In the genomic region with DNA sequence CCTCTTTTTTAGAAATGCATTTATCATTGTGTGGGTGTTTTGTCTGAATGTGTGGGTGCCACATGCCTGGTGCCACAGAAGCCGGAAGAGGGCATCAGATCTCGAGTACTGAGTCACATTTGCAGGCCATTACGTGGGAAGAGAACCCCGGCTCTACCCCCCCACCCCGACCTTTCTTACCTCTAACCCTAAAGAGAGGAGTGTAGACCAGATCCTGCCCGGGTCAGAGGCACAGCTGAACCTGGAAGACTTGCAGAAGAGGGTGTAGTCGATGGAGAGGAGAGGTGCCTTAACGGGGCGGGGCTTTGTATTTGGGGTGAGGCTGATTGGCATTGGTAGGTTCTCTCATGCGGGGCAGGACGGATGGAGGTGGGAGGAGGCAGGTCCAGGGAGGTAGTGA, we compare ENCODE assay signal across 15 mouse cellular contexts. TPM values are rescaled to one million over a fixed set of nuclear protein-coding genes. Genes with fewer than 3 reads are reported as not detected.
DNase-seq lines count a peak whose midpoint lies in the region; ATAC-seq and TF ChIP-seq lines count a peak whose summit lies in the region.
"Had no signal": no experiment of that assay in that cellular context is flagged by ENCODE, and none has a peak within 500 bp of the region (broad histone marks: within the 10 kb centered on the region; RNA-seq: fewer than 3 reads in every experiment).

No protein-coding gene starts in this region.

- no peak overlapping the region for H3K9ac ChIP-seq in heart, embryonic 15.5 days
- H3K9ac ChIP-seq in intestine, embryonic 15.5 days, result no peak overlapping the region

- no peak for DNase-seq in heart, adult 9 months (ENCODE audit: low spot score in 2 of 2)
- peak; percentile 7 for DNase-seq in lung, postnatal 10 days
- DNase-seq in lung, adult 2 months, result no peak
- no peak for DNase-seq in left cerebral cortex, adult 2 months (ENCODE audit: extremely low spot score in 1 of 2, low spot score in 2 of 2)
- DNase-seq in adipocyte (ENCODE audit: low spot score), result no peak
- DNase-seq: right cerebral cortex, postnatal 4 days had no signal

- 47% methylated on average over 11 of the region's 11 CpGs for WGBS in heart, embryonic 15.5 days
- 51% methylated on average over 11 of the region's 11 CpGs for WGBS in lung, adult 2 months
- 48% methylated on average over 11 of the region's 11 CpGs for WGBS in intestine, embryonic 15.5 days

- H3K27ac ChIP-seq in heart, embryonic 15.5 days, result no peak overlapping the region
- H3K27ac ChIP-seq in intestine, embryonic 15.5 days, result no peak overlapping the region
- H3K27ac ChIP-seq in left cerebral cortex, adult 2 months, result no peak overlapping the region
- H3K27ac ChIP-seq: heart, embryonic 13.5 days; hindbrain, embryonic 13.5 days had no signal

- H3K36me3 ChIP-seq in heart, embryonic 15.5 days, result no peaks in the 10 kb centered on the region
- H3K36me3 ChIP-seq in intestine, embryonic 15.5 days, result no peaks in the 10 kb centered on the region
- H3K36me3 ChIP-seq: heart, embryonic 13.5 days; hindbrain, embryonic 13.5 days; midbrain, embryonic 10.5 days had no signal

- ATAC-seq in heart, embryonic 15.5 days (replicated peaks; ENCODE audit: insufficient number of reproducible peaks, insufficient read depth, low FRiP score, low read depth), result no peak
- ATAC-seq in CD4-positive, CD25-positive, alpha-beta regulatory T cell, adult 4 months, result peak; percentile 56
- no peak for ATAC-seq in intestine, embryonic 15.5 days

- peaks cover 33% of the 10 kb centered on the region for H3K4me1 ChIP-seq in heart, embryonic 15.5 days (replicated peaks)
- peaks cover 3% of the 10 kb centered on the region for H3K4me1 ChIP-seq in lung, adult 2 months (ENCODE audit: control insufficient read depth, insufficient read depth, low read length)
- peaks cover 17% of the 10 kb centered on the region for H3K4me1 ChIP-seq in intestine, embryonic 15.5 days (replicated peaks)

- H3K4me3 ChIP-seq in heart, embryonic 15.5 days, result no peak overlapping the region
- H3K4me3 ChIP-seq in lung, adult 2 months (replicated peaks; ENCODE audit: extremely low read depth, low read depth, low read length), result no peak overlapping the region
- H3K4me3 ChIP-seq in intestine, embryonic 15.5 days (replicated peaks), result no peak overlapping the region
- no peak overlapping the region for H3K4me3 ChIP-seq in left cerebral cortex, adult 2 months

- TF ChIP-seq POLR2A in lung, adult 2 months (IDR thresholded peaks at IDR 0.05; ENCODE audit: borderline replicate concordance, extremely low read depth, low read depth, low read length), result no peak

- peaks cover 89% of the 10 kb centered on the region for H3K27me3 ChIP-seq in heart, embryonic 15.5 days
- H3K27me3 ChIP-seq in intestine, embryonic 15.5 days (replicated peaks), result peaks cover 76% of the 10 kb centered on the region

- no peak for TF ChIP-seq CTCF in lung, adult 2 months (IDR thresholded peaks at IDR 0.05; ENCODE audit: insufficient read depth, low read length)
- no peak for TF ChIP-seq CTCF in left cerebral cortex, adult 2 months (IDR thresholded peaks at IDR 0.05)

- intact Hi-C loops in left cerebral cortex, adult 2 months (cut with DNase I), result no loop called here

- H3K4me2 ChIP-seq in heart, embryonic 15.5 days, result peak overlapping the region; percentile 65; the same call in 1 of the 2 replicates
- H3K4me2 ChIP-seq in intestine, embryonic 15.5 days (replicated peaks), result peak overlapping the region; percentile 59; the same call in 1 of the 2 replicates

- H3K9me3 ChIP-seq in heart, embryonic 15.5 days (replicated peaks), result no peaks in the 10 kb centered on the region
- no peaks in the 10 kb centered on the region for H3K9me3 ChIP-seq in intestine, embryonic 15.5 days
- H3K9me3 ChIP-seq: heart, embryonic 13.5 days; hindbrain, embryonic 13.5 days; midbrain, embryonic 10.5 days had no signal

RNA-seq across cellular contexts. Expression of a gene that starts 9.7 kb away (rescaled TPM):
- polyA plus RNA-seq in heart, embryonic 15.5 days (2015; fragmentation: Nextera tagmentation; extraction: Ambion mirVana), result 21.0 and 25.5 TPM in 2 replicates
- 46.4 and 53.4 TPM in 2 replicates for polyA plus RNA-seq in lung, adult 2 months (2012; rRNA removed)
- polyA plus RNA-seq in CD4-positive, CD25-positive, alpha-beta regulatory T cell, adult 4 months (2017; shearing (Covaris generic)), result 1 to 10 TPM; 7.5 to 9.6 TPM
- polyA plus RNA-seq in intestine, embryonic 15.5 days (2015; fragmentation: Nextera tagmentation; extraction: Ambion mirVana), result 24.0 and 26.0 TPM in 2 replicates
- total RNA-seq in left cerebral cortex, adult 2 months (2021), result 100 to 1,000 TPM; 808 to 835 TPM

RNA-seq across cellular contexts. Expression of a gene that starts 15.9 kb away (rescaled TPM):
- 43.0 and 45.2 TPM in 2 replicates for polyA plus RNA-seq in heart, embryonic 15.5 days (2015; fragmentation: Nextera tagmentation; extraction: Ambion mirVana)
- polyA plus RNA-seq in lung, adult 2 months (2012; rRNA removed), result 61.6 and 80.0 TPM in 2 replicates
- 10 to 100 TPM; 30.2 to 39.2 TPM for polyA plus RNA-seq in CD4-positive, CD25-positive, alpha-beta regulatory T cell, adult 4 months (2017; shearing (Covaris generic))
- polyA plus RNA-seq in intestine, embryonic 15.5 days (2015; fragmentation: Nextera tagmentation; extraction: Ambion mirVana), result 59.1 and 72.6 TPM in 2 replicates
- total RNA-seq in left cerebral cortex, adult 2 months (2021), result 10 to 100 TPM; 33.3 to 35.7 TPM

RNA-seq across cellular contexts. Expression of a gene that starts 21.3 kb away (rescaled TPM):
- 0.19 and 0.32 TPM in 2 replicates for polyA plus RNA-seq in heart, embryonic 15.5 days (2015; fragmentation: Nextera tagmentation; extraction: Ambion mirVana)
- polyA plus RNA-seq in lung, adult 2 months (2012; rRNA removed), result 4.1 and 5.5 TPM in 2 replicates
- under 1 TPM; 0.66 to 0.94 TPM for polyA plus RNA-seq in CD4-positive, CD25-positive, alpha-beta regulatory T cell, adult 4 months (2017; shearing (Covaris generic))
- 0.21 and 0.53 TPM in 2 replicates for polyA plus RNA-seq in intestine, embryonic 15.5 days (2015; fragmentation: Nextera tagmentation; extraction: Ambion mirVana)
- total RNA-seq in left cerebral cortex, adult 2 months (2021), result 1 to 10 TPM; 1.9 to 3.0 TPM
- polyA plus RNA-seq: heart, embryonic 13.5 days had no signal

RNA-seq across cellular contexts. Expression of a gene that starts 26.5 kb away (rescaled TPM):
- not detected in 2 replicates for polyA plus RNA-seq in heart, embryonic 15.5 days (2015; fragmentation: Nextera tagmentation; extraction: Ambion mirVana)
- 0.43 and 1.2 TPM in 2 replicates for polyA plus RNA-seq in lung, adult 2 months (2012; rRNA removed)
- not detected for polyA plus RNA-seq in CD4-positive, CD25-positive, alpha-beta regulatory T cell, adult 4 months (2017; shearing (Covaris generic))
- polyA plus RNA-seq in intestine, embryonic 15.5 days (2015; fragmentation: Nextera tagmentation; extraction: Ambion mirVana), result 2.1 and 2.5 TPM in 2 replicates
- total RNA-seq in left cerebral cortex, adult 2 months (2021), result not detected
- total RNA-seq: common myeloid progenitor, adult 5-6 weeks; layer of hippocampus, adult 8-10 months; left cerebral cortex, postnatal 25 days had no signal
- polyA plus RNA-seq: heart, embryonic 13.5 days; hindbrain, embryonic 13.5 days; midbrain, embryonic 10.5 days had no signal

RNA-seq across cellular contexts. Expression of a gene that starts 31.7 kb away (rescaled TPM):
- 28.0 and 45.8 TPM in 2 replicates for polyA plus RNA-seq in heart, embryonic 15.5 days (2015; fragmentation: Nextera tagmentation; extraction: Ambion mirVana)
- polyA plus RNA-seq in lung, adult 2 months (2012; rRNA removed), result 112 and 119 TPM in 2 replicates
- polyA plus RNA-seq in CD4-positive, CD25-positive, alpha-beta regulatory T cell, adult 4 months (2017; shearing (Covaris generic)), result 1 to 10 TPM; 4.3 to 4.5 TPM
- 53.1 and 55.3 TPM in 2 replicates for polyA plus RNA-seq in intestine, embryonic 15.5 days (2015; fragmentation: Nextera tagmentation; extraction: Ambion mirVana)
- total RNA-seq in left cerebral cortex, adult 2 months (2021), result 100 to 1,000 TPM; 159 to 160 TPM
